Mouse (Mus musculus): ENCODE results near the gene Ctf1. TPM values are rescaled to one million over a fixed set of nuclear protein-coding genes. Genes with fewer than 3 reads are reported as not detected.

The Ctf1 gene
- total RNA-seq (2012; rRNA removed) (1.9 and 2.8 TPM in 2 replicates), polyA plus RNA-seq (2012; ENCODE audit: insufficient read depth in 1 of 2, insufficient read length in 2 of 2, low read depth in 1 of 2, low replicate concordance in 2 of 2, missing spikeins in 1 of 2) (1 to 10 TPM in 1 of 2 experiments, not detected in 1; 7.2 TPM)

DNA sequence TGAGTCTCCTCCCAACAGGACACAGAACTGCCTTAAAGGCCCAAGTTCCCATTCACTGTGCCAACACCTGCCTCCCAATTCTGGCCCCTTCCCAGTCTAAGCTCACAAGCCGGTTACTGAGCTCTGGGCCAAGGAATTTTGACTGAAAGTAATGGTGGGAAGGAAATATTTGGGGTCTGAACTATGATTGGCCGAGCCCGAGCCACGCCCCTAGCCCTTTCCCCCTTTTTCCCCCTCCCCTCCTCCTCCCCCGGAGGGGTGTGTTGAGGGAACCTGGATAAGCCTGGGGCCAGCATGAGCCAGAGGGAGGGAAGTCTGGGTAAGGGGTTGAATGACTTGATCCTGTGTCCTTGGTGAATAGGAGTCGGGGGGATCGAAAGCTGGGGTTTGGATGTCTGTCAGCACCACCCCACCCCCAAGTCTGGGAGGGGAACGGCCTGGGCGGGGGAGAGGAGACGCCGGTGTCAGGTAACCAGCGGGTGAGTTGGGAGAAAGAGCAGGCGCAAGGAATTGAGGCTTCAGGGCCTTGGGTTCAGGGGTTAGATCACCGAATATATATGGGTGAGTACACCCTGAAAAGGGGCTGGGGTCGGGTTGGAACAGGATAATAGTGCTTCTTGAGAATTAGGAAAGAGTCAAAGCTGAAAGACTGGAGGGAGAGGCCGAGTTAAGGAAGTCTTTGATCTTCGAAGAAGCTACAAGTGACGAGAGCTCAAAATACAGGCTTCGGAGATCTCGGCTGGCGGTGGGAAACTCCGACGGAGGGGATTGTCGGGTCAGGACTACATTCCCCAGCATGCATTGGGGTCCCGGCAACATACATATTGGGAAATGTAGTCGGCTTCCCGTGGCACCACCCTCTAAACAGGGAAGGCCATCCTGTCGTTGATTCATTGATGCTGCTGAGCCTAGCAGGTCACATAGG lies at the start of gene Ctf1:
Gene Ctf1 (plus strand): TSS at position 276 of the 925 bp plus-strand sequence.
- peak within 1 kb of the TSS; percentile 85 for H3K27ac ChIP-seq (ENCODE audit: control insufficient read depth, low read depth, low read length)
- H3K79me2 ChIP-seq (ENCODE audit: control insufficient read depth, insufficient read depth, low read length, poor library complexity) = peaks cover 4% of the 10 kb centered on the region; the same call in 1 of the 2 replicates
- peaks cover 0 to 15% of the 10 kb centered on the region in 2 experiments; a peak in 2 of 4 replicates for H3K36me3 ChIP-seq (ENCODE audit: control insufficient read depth in 1 of 2, insufficient read depth in 2 of 2, low read length in 2 of 2)
- peak; percentile 89 for DNase-seq (ENCODE audit: low read depth, low spot score)
- no peaks in the 10 kb centered on the region for H3K9me3 ChIP-seq (replicated peaks; ENCODE audit: insufficient read depth, low read length)
- H3K27me3 ChIP-seq (ENCODE audit: control insufficient read depth in 1 of 2, insufficient read depth in 2 of 2, low read length in 2 of 2) = no peaks in the 10 kb centered on the region
- TF ChIP-seq MXI1 (IDR thresholded peaks at IDR 0.05; ENCODE audit: low read depth, low read length) (peak; percentile 74), MYB (IDR thresholded peaks at IDR 0.05; ENCODE audit: low read depth, low read length) (no peak), ELF1 (IDR thresholded peaks at IDR 0.05; ENCODE audit: low read depth, low read length) (peak; percentile 69), GATA1 (IDR thresholded peaks at IDR 0.05; ENCODE audit: low read depth, low read length) (no peak), USF2 (IDR thresholded peaks at IDR 0.05; ENCODE audit: borderline replicate concordance in 1 of 2, insufficient read depth in 1 of 2, low read depth in 1 of 2, low read length in 2 of 2) (no peak), MYC (IDR thresholded peaks at IDR 0.05; ENCODE audit: low read depth, low read length) (no peak), BHLHE40 (IDR thresholded peaks at IDR 0.05; ENCODE audit: borderline replicate concordance, low read depth, low read length) (peak; percentile 2; the same call in 1 of the 2 replicates), NRF1 (IDR thresholded peaks at IDR 0.05; ENCODE audit: insufficient read depth, low read depth, low read length, poor library complexity, severe bottlenecking) (peak; percentile 38; the same call in 1 of the 2 replicates), POLR2A (IDR thresholded peaks at IDR 0.05; ENCODE audit: control insufficient read depth in 1 of 2, insufficient read depth in 1 of 2, low read depth in 1 of 2, low read length in 2 of 2, poor library complexity in 1 of 2) (0 out of 4 replicates have a peak, but pooled peaks have one; percentile 39 to 51), POLR2AphosphoS5 (IDR thresholded peaks at IDR 0.05; ENCODE audit: borderline replicate concordance, low read depth, low read length) (no peak), MAX (IDR thresholded peaks at IDR 0.05; ENCODE audit: low read length) (peak; percentile 49; the same call in 1 of the 2 replicates), USF1 (IDR thresholded peaks at IDR 0.05; ENCODE audit: low read depth, low read length) (peak; percentile 49), CHD1 (IDR thresholded peaks at IDR 0.05; ENCODE audit: low read depth, low read length) (0 out of 2 replicates have a peak, but pooled peaks have one; percentile 21), JUND (IDR thresholded peaks at IDR 0.05; ENCODE audit: low read depth, low read length) (no peak), HCFC1 (IDR thresholded peaks at IDR 0.05; ENCODE audit: low read depth, low read length) (peak; percentile 99), RCOR1 (IDR thresholded peaks at IDR 0.05; ENCODE audit: low read depth, low read length) (no peak), POLR2AphosphoS2 (IDR thresholded peaks at IDR 0.05; ENCODE audit: low read length) (peak; percentile 76), TCF12 (IDR thresholded peaks at IDR 0.05; ENCODE audit: low read depth, low read length) (peak; percentile 3; the same call in 1 of the 2 replicates), TBP (IDR thresholded peaks at IDR 0.05; ENCODE audit: low read depth, low read length) (peak; percentile 16; the same call in 1 of the 2 replicates), ZMIZ1 (IDR thresholded peaks at IDR 0.05; ENCODE audit: low read depth, low read length) (peak; percentile 52; the same call in 1 of the 2 replicates), KAT2A (conservative IDR thresholded peaks at IDR 0.05; ENCODE audit: low read depth, low read length) (peak; percentile 96), SMC3 (IDR thresholded peaks at IDR 0.05; ENCODE audit: low read depth, low read length) (no peak), RAD21 (IDR thresholded peaks at IDR 0.05; ENCODE audit: low read depth, low read length) (no peak), NELFE (IDR thresholded peaks at IDR 0.05; ENCODE audit: low read depth, low read length) (peak; percentile 26; the same call in 1 of the 2 replicates), MAZ (IDR thresholded peaks at IDR 0.05; ENCODE audit: low read depth, low read length) (peak; percentile 99), SIN3A (IDR thresholded peaks at IDR 0.05; ENCODE audit: low read length) (peak; percentile 65)
- peak within 1 kb of the TSS; percentile 59 to 60 for H3K4me3 ChIP-seq (ENCODE audit: control insufficient read depth in 1 of 2, insufficient read depth in 1 of 2, low read depth in 2 of 2, low read length in 2 of 2)
- peaks cover 6 to 14% of the 10 kb centered on the region in 2 experiments for H3K4me1 ChIP-seq (ENCODE audit: control insufficient read depth in 1 of 2, insufficient read depth in 2 of 2, low read length in 2 of 2)
- H3K9ac ChIP-seq (ENCODE audit: control insufficient read depth, low read depth, low read length, poor library complexity, severe bottlenecking) = peak within 1 kb of the TSS; percentile 77

All from MEL (cell line).